Mouse (Mus musculus) lung, adult 18-20 months (tissue): ENCODE data around the gene Rac2.

Source experiments
- DNase-seq, 2 experiments: peaks; one replicate each; pipeline ENCODE4 v3.0.0; 2022; ENCODE audit warnings: mixed read lengths in 2 of 2

Gene Rac2

DNA sequence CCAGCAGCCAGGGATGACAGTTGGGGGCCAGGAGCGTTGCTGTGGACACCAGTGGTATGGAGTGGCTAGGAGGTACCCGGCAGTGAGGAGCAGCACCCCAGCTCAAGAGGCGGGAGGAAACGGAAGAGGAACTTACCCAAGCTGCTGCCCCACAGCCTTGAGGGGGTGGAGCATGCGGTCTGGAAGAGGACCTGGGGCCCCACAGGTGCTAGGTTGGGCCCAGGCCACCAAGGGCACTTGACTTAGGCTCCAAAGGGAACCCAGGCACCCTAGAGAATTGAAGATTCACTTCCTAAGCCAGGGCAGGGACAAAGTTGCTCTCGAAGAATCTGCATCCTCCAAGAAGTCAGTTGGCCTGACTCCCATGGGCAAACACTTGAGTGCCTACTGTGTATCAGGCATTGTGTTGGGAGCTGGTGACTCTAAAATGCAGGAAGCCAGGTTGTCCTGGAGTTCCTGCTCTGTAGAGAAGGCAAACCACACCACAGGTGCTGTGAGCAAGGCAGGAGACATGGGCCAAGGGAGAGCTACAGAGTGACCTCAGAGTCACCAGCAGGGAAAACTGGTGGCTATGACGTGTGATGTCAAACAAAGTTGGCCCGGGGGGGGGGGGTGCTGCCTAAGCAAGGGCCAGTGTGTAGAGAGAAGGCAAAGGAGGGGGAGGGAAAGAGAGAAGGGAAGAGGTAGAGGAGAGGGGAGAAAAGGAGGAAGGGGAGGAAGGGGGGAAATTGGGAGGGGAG is at the start of gene Rac2:
Gene Rac2 (minus strand): TSS at position 126 of the 740 bp plus-strand sequence.
- DNase-seq, result peak; percentile 63 to 65

DNA sequence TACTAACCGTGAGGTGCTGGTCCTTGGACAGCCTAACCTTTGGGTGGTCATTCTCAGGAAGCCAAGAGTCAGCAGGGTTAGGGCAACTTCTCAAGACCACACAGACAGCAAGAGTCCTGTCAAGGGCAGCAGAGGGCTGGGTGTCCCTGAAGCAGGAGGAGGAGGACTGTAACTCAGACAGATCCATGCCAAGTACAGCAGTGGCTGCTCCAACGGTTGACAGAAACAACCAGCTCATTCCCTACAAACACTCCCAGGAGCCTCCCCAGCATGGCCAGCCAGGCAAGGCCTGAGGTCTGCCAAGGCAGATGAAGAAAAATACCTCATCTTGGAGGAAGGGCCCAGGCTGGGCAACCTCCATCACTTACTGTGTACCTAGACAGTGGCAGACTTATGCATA is 44.4 kb upstream of the Rac2 start:
- no peak for DNase-seq

DNA sequence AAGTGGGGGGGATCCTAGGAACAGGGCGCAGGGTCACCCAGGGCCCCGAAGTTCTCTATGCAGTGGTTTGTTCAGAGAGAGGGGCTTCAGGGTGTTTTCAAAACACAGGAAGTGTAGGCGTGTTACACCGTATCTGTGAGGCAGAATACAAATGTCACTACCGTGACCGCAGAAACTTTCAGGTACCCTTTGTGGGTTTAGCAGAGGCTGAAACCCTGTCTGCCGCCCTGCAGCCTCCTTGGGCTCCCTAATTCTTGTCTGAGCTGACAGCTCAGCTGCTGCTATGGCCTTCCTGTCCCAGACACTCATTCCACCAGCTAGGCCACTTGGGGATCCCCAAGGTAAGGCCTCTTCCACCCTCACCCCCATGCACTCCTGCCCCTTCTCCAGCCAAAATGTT is 42.0 kb upstream of the Rac2 start:
- DNase-seq, result no peak

DNA sequence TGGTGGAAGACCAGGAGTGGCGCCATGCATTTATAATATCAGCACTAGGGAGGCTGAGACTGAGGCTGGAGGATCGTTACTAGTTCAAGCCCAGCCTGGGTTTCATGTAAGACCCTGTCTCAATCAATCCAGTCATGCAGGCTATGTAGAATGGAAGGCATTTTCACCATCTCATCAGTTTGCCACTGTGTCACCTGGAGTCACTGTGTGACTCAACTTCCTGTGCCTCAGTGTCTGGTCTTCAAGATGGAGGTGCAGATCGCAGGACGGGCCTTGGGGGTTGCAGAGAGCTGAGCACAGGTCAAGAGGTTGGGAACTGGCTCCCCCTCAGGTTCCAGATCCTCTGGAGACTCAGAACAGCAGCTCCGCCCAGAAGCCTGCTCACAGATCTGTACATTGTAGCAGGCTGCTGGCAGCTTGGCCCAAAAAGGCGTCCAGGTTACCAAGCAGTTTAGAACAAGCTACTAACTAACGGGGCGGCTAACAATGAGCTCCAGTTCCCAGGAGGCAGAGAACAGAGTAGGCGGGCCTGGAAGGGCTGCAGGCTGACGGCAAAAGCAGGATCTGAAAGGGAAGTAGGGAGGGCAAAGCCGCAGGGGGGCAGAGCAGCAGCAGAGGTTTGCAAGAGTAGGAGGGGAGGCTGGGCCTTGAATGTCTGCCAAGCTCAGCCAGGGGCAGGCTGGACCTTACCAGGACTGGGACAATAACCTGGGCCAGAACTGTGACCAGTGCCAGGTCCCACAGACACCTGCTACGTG is 38.3 kb upstream of the Rac2 start:
- peak in 1 of 2 experiments; percentile 31 for DNase-seq

DNA sequence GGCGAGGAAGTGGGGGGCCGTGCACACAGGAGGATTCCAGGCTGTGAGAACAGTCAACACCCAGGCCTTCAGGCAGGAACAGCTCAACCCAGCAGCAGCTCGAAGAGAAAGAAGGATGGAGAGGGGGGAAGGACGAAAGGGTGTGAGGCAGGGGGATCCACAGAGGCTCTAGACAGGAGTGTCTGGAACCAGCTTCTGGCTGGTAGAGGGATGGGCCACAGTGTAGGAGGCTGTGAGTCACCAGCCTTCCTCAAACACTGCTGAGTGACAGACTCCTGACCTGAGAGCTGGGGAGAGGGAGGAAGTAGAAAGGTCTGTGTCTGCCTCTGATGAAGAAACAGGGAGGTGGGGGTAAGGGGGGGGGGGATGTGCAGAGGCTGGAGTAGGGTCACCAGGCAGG is 34.9 kb upstream of the Rac2 start:
- peak in 1 of 2 experiments; percentile 36 for DNase-seq

DNA sequence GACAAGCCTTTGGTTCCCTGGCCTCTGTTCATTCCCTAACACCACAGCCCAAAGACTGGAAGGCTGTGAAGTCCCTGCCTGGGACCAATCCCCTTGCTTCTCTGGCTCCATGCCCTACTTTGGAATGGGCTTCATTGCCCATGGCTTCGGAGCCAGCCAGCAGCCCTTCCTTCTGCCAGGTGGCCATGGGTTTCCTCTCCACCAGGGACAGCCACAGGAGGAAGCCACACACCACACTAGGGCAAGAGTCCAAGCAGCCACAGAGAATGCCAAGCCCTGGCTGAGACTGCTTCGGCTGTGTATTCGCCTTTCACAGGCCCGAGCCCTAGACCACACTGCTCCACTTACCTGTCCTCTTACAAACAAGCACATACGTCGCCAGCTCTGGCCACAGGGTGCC is 33.5 kb upstream of the Rac2 start:
- DNase-seq, result no peak

DNA sequence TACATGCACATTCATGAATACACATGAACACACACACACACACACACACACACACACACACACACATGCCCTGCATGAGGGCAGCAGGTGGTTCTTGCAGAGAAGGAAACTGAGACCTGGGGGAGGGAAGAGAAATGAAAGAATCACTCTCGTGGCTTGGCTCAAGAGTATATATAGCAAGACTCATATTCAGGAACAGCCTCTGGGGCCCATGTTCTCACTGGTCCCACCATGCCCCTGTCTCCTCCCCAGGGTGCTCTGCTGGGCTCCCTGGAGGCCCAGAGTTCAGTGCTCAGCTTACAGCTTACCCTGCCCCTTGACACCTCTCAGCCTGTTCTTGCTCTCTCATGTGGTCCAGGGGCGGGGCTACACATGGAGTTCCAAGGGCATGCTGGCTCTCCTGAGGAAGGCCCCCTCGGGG is 32.8 kb upstream of the Rac2 start:
- DNase-seq, result no peak

DNA sequence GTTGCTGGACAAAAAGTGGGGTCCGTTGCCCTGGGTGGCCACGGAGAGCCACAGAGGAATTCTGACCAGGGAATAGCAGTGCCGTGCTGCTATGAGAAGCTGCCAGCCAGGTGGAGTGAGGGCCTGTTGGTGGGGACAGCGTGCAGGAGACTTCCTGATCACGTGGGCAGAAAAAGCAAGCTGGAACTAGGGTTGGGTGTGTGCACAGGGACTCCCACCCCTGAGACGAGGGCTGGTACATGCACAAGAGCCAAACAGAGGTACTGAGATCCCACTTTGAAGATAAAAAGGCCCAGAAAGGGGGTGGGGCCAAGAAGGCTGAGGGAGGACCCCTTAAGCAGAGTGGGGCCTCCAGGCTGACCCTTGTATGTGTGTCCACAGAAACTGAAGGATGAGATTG is 31.7 kb upstream of the Rac2 start:
- no peak for DNase-seq

DNA sequence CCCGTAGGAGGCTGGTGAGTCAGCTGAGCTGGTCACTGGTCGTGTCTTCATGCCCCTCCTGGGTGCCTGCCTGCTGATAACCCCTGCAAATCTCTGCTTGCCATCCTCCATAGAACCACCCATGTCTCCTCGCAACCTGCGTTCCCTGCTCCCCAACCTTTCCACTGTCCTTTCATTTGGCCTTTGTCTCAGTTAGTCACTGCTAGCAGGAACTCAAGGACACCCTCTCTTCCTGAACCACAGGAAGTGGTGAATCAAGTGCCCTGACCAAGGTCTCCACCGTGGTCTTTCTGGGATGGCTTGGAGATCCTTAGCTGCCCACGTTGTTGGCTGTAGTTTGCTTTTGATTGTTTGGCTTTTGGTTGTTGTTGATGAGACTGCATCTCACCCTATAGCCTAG is 28.6 kb upstream of the Rac2 start:
- no peak for DNase-seq

DNA sequence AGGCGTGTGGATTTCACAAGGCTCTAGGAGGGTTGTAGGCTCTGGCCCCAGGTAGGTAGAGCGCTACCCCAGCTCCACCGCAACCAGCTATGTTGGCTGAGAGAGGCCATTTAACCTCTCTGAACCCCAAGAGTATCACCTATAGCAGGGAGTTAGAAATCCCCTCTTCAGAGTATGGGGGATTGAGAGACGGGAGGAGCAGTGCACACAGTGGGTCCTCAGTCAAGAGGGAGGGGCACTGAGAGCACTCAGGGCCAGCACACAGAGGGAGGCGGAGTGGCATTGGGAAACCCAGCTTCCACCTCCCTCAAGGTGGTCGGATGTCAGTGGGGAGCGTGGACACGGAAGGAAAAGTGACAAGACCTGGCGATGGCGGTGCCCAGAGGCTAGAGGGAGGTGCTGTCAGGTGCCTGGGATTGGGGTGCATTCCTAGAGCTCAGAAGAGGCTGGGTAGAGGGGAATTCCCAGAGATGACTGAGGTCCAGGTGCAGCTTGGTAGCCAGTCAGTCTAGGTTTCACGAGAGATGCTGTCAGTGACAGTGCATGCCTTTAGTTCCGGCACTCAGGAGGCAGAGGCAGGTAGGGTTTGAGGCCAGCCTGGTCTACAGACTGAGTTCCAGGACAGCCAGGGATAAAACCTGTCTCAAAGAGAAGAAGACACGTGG is 27.1 kb upstream of the Rac2 start:
- DNase-seq, result no peak

DNA sequence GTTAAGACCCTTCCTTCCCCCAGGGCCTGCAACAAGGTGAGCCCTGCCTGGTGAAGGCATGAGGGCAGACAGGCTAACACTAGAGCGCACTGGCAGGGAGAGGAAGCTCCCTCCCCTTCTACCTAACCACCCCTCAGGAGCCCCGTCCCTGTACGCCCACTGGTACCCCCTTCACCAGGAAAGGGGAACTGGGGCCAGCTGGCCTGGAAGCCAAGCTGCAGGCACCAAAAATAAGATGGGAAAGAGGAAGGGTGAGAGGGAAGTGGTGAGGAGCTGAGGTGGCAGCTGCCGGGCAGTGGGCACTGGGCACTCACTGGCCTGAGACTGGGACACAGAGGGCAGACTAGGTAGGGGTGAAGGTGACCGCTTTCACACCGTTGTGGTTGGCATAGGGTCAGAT is 26.5 kb upstream of the Rac2 start:
- DNase-seq, result peak; percentile 50 to 60

DNA sequence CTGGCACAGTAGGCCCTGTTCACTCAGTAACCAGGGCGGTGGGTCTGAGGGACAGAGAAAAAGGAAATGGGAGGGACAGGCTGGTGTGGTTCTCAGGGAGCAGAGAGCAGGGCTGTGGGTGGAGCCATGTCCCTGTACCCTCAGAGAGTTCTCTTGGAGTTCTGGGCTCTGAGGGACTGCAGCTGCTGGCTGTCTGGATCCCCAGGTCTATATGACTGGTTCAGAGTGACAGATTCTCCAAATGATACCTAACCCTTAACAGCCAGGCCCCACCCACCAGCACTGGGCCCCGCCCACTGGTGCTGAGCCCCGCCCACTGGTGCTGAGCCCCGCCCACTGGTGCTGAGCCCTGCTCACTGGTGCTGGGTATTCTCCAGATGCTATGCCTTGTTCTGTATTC is 25.1 kb upstream of the Rac2 start:
- DNase-seq, result peak; percentile 41 to 42

DNA sequence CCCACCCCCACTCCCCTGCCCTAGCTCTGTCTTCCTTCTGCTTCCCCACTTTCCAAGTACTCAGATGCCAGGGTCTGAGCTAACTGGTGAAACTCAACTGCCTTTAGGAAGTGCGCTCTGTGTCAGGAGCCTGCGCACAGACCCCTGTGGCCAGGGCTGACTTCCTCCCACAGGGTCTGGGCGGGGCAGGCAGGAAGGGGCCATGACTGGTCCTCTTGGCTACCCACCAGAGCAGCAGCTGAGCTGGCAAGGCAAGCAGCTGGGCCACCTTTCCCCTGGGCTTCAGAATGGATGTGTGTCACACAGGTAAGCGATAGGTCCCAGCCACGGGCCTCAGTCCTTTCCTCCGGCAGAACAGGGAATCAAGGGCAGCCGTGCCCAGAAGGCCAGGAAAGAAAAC is 24.3 kb upstream of the Rac2 start, which contains the start of gene Cyth4:
Gene Cyth4 (plus strand): TSS at position 134 of the 400 bp plus-strand sequence.
- DNase-seq, result peak; percentile 78

DNA sequence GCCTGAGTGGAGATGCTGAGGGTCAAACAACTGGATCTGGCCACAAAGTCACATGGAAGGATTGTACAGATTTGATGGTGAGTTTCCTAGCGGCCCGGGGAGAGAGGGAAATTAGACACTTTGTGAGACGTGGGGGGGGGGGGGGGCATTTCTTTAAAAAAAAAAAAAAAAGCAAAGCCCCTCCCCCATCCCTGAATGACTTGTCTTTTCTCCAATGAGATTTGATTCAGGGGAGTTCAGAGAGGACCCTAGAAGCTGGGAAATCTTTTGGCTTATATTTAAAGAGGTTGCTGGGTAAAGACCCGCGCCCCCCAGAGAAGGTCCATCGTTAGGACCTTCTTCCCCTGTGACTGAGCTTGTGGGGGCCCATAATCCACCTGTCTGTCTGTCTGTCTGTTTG is 23.9 kb upstream of the Rac2 start:
- no peak for DNase-seq

DNA sequence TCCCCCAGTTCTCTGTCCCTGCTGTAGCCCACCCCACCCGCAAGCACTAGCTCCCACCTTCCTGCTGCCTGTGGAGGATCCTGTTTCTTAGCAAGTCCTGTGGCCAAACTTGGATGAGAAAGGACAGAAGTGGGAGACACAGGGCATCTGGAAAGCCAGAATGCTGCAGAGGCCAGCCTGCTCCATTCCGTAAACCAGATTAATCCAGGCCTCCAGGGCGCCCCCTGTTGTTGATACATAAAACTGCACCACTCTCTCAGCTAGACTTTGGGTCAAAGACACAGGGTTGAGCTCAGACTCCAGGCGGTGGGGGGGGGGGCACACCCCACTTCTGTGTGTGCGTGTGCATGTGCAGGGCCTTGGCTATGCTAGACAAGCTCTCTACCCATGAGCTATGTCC is 22.9 kb upstream of the Rac2 start:
- no peak for DNase-seq

DNA sequence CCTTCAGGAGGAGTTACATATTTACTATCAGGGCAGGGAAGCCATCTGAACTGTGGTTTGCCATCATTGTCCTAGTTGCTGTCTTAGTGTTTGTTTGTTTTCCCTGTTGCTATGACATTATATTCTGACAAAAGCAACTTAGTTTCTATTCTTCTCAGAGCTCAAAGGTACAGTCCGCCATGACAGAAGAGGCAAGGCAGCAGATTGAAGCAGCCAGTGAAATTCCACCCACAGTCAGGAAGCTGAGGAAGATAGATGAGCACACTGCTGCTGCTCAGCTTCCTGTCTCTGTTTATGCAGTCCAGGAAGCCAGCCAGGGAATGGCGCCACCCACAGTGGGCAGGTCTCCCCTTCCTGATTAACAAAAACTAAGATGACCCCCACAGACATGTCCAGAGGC is 22.2 kb upstream of the Rac2 start:
- peak in 1 of 2 experiments; percentile 57 for DNase-seq

DNA sequence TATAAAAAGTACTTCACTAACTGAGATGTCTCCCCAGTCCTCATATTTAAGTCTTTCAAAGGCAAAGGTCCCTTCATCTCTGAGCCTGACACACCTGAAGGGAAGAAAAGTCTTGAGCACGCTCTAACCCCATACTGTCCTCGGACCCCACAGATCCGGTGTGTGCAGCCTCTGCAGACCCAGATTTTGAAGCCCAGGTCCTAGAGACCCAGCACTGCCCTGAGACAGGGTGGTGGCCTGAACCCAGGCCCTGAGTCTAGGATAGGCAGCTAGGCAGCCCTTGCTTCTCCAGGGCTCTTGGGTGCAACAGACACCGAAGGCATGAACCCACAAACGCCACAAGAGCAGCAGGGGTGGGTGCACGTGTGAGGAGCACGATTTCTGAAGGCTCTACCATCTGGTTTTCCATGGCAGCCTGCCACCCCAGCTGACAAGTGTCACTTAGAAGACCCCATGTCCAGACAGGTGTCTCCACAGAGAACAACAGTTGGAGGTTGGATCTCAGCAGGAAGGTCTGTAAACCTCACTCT is 21.4 kb upstream of the Rac2 start:
- DNase-seq, result no peak

DNA sequence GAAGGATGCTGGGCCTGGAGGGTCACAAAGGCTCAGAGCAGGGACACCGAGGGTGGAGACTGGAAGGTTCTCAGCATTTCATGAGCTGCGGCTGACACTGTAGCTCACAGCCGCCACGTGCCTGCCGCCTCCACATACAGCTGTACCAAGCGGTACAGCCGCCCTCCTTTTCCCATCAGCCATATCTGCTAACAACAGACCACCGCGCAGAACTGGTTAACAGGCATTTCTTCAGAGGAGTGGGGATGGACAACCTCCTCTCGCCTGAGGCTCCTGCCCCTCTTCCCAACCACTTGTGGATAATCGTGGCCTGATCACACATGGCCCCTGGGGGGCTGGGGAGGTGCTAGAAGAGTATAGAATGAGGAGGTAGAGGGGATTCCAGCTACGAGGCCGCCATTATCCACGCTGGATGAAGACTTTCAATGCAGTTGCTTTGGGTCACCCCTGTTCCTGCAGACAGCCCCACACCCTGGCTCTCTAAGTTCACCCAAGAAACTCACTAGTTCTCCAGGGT is 19.9 kb upstream of the Rac2 start:
- DNase-seq, result no peak

DNA sequence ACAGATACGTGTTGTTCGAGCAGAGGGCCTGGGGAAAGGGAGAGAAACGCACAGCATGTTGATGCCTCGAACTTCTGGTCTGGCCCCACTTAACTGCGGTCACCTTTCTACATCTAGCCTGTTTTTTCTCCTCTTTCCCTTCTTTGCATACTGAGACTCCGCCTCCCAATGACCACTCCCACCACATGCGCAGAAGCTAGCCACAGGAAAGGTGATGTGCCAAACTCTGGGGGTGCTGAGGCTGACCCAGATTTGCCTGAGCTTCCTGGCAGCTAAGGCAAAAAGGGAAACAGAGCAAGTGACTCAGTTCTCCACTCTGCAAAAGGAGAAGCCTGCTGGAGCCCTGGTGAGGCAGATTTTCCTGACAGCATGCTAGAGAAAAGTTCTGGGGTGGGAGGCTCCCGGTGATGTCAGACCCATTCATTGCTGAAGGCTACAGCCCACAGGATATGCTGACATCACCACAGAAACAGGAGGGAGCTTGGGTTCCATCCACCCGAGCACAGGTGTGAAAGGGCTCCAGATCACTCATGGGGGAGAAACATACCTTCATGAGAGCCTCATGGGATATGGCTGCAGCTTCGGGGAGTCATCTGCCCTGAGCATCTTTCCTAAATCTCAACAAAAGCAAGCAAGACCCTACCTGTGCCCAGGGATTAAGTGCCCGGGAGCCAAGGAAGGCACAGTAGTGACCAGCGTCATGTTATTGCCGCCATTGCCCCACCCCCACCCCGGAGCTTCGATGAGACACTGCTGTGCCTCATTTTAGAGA is 19.3 kb upstream of the Rac2 start:
- DNase-seq, result peak; percentile 41 to 70

DNA sequence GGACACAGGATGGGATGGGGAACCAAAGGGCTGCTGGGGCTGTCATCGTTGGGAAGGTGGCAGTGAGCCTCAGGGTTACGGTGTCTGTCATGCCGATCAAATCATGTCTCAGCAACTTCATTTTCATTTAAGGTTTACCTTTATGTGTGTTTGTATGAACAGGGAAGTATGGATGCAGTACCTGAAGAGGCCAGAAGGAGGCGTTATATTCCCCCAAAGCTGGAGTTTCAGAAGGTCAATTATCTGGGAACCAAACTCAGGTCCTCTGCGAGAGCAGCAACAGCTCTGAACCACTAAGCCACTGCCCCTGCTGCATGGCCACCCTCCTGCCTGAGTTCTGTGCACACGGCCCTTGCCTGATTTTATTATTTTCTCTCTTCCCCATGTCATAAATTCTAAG is 18.2 kb upstream of the Rac2 start:
- DNase-seq, result no peak

DNA sequence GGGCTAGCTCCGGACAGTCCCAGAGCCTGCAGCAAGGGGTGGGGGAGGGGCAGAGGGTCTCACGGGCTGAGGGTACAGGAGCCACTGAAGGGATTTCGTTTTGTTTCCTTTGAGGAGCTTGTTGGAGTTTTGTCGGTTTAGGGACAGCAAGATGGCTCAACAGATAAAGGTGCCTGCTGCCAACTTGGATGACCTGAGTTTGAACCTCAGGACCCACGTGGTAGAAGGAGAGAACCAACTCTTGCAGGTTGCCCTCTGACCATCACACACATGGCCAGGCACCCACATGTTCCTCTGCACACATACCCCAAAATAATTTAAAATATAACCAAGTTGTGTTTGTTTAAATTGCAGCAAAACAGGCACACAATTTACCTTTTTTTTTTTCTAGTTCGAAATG is 17.4 kb upstream of the Rac2 start:
- no peak for DNase-seq

DNA sequence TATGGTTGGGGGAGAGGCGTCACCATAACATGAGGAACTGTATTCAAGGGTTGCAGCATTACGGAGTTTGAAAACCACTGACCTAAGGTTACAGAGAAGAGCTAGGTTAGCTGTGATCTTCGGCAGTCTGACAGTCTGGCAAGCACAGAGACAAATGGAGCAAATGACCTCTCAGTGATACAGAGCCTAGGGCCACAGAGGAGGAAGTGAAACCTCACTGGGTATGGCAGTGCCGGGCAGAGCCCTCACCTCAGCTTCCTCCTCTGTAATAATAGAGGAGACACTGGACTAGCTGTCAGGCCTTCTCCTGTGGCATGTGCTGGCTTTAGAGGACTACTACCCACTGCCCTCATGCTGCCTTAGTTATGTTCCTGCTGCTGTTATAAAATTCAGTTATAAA is 16.3 kb upstream of the Rac2 start:
- peak; percentile 52 to 63 for DNase-seq

DNA sequence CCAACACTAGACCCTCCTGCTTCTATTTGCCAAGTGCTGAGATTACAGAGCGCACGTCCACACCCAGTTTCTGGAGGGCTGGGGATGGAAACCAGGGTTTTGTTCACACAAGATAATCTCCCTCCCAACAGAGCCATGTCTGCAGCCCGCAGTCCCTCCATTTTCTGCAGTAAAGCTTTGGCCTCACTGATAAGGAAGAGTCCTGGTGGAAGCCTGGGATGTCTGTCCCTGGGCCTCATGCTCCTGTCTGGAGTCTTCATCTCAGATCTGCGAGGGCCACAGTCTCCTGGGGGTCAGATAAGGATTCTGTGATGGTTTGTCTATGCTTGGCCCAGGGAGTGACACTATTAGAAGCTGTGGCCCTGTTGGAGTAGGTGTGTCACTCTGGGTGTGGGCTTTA is 15.5 kb upstream of the Rac2 start:
- no peak for DNase-seq
